Mouse (Mus musculus) lung, embryonic 16.5 days (tissue): ENCODE results near the gene Cox7a2. TPM values are rescaled to one million over a fixed set of nuclear protein-coding genes. Genes with fewer than 3 reads are reported as not detected.
A peak's percentile ranks its signal among the peaks of the same experiment; 100 is the strongest.

Source experiments
- ATAC-seq: fragments of 200-750 bp; cut with Nextera tagmentation; 2 replicates; pipeline ENCODE4 v1.8.0; 2017; ENCODE audit warnings: low read depth, mild to moderate bottlenecking, moderate library complexity
- H3K27ac ChIP-seq: fragments of 300-500 bp; sonication (generic); 2 replicates; pipeline ENCODE4 v1.5.1; 2014; ENCODE audit warnings: mild to moderate bottlenecking, control low read depth, low read length
- H3K27me3 ChIP-seq: fragments of 300-500 bp; sonication (generic); 2 replicates; pipeline ENCODE4 v1.6.1; 2014; ENCODE audit warnings: low read depth, low read length, mixed read lengths; ENCODE audit not compliant: control insufficient read depth, insufficient read depth
- H3K36me3 ChIP-seq: fragments of 300-500 bp; sonication (generic); 2 replicates; pipeline ENCODE4 v1.6.1; 2014; ENCODE audit warnings: low read length; ENCODE audit not compliant: control insufficient read depth, insufficient read depth
- H3K4me1 ChIP-seq: fragments of 300-500 bp; sonication (generic); replicated peaks from 2 replicates; pipeline ENCODE4 v1.6.1; 2014; ENCODE audit warnings: low read length, mixed read lengths; ENCODE audit not compliant: control insufficient read depth, insufficient read depth
- H3K4me2 ChIP-seq: fragments of 300-500 bp; sonication (generic); 2 replicates; pipeline ENCODE4 v1.6.1; 2014; ENCODE audit warnings: low read depth, low read length, control low read depth
- H3K4me3 ChIP-seq: fragments of 300-500 bp; sonication (generic); 2 replicates; pipeline ENCODE4 v1.5.1; 2014; ENCODE audit warnings: mild to moderate bottlenecking, low read length, control low read depth
- H3K9ac ChIP-seq: fragments of 300-500 bp; sonication (generic); 2 replicates; pipeline ENCODE4 v1.6.1; 2014; ENCODE audit warnings: low read length, control low read depth
- H3K9me3 ChIP-seq: fragments of 300-500 bp; sonication (generic); 2 replicates; pipeline ENCODE4 v1.6.1; 2016; ENCODE audit warnings: low read length; ENCODE audit not compliant: control insufficient read depth
- WGBS: fragments of 180-500 bp; shearing (Covaris S2); extraction: QIAGEN DNeasy Blood & Tissue Kit; methylation state at CpG from one replicate; pipeline ENCODE4 v1.1.7; 2014; 5-methylcytosine and 5-hydroxymethylcytosine counted together
- polyA plus RNA-seq: library from polyadenylated mRNA; unstranded; fragments of >200 nt; fragmentation: Nextera tagmentation; extraction: Ambion mirVana; gene quantifications from 2 replicates; pipeline ENCODE4 v1.2.1, GENCODE M21; 2015

Gene Cox7a2
- polyA plus RNA-seq, 1 experiment from 2014 or later, result 676 TPM

DNA sequence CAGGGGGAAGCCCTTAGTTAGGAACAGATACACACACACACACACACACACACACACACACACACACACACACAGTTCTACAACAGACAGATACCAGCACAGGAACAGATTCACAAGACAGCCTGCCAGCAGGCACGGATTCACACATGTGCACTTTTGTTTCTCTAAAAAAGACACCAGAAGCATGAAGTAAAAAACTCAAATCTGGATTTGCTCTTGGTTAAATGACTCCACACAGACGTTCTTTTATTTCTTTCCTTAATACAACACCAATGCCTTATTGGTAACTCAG, 26.1 kb upstream of the Cox7a2 start:
- Histone ChIP-seq H3K4me1 (peaks cover 9% of the 10 kb centered on the region), H3K36me3 (no peaks in the 10 kb centered on the region), H3K4me2 (no peak overlapping the region), H3K4me3 (no peak overlapping the region), H3K9me3 (no peaks in the 10 kb centered on the region), H3K27me3 (no peaks in the 10 kb centered on the region), H3K9ac (no peak overlapping the region), H3K27ac (no peak overlapping the region)
- WGBS, result 65% methylated on average over 2 of the region's 2 CpGs
- ATAC-seq, result no peak

GRCm38 (mm10) chr9:79784934-79785793, 25.5 kb upstream of the Cox7a2 start:
- Histone ChIP-seq H3K4me1 (peaks cover 8% of the 10 kb centered on the region), H3K4me3 (no peak overlapping the region), H3K27ac (no peak overlapping the region), H3K9ac (no peak overlapping the region), H3K36me3 (no peaks in the 10 kb centered on the region), H3K4me2 (no peak overlapping the region), H3K27me3 (no peaks in the 10 kb centered on the region), H3K9me3 (no peaks in the 10 kb centered on the region)
- WGBS, result 81% methylated on average over 2 of the region's 2 CpGs
- no peak for ATAC-seq

- no peak overlapping the region for H3K27ac ChIP-seq
- WGBS, result 55% methylated on average over 3 of the region's 3 CpGs
- H3K36me3 ChIP-seq, result no peaks in the 10 kb centered on the region
- ATAC-seq, result no peak
- no peak overlapping the region for H3K4me2 ChIP-seq
- 0 out of 2 replicates have a peak, but pooled peaks cover 6% of the 10 kb centered on the region for H3K4me1 ChIP-seq
- no peaks in the 10 kb centered on the region for H3K9me3 ChIP-seq
- no peak overlapping the region for H3K9ac ChIP-seq
- H3K4me3 ChIP-seq, result no peak overlapping the region
- H3K27me3 ChIP-seq, result no peaks in the 10 kb centered on the region
Observed at GRCm38 (mm10) chr9:79784439-79784838, 24.8 kb upstream of the Cox7a2 start.

GRCm38 (mm10) chr9:79779354-79779753, 19.7 kb upstream of the Cox7a2 start:
- 56% methylated on average over 2 of the region's 2 CpGs for WGBS
- Histone ChIP-seq H3K36me3 (peaks cover 5% of the 10 kb centered on the region; the same call in 1 of the 2 replicates), H3K4me3 (no peak overlapping the region), H3K4me1 (no peaks in the 10 kb centered on the region), H3K27me3 (no peaks in the 10 kb centered on the region), H3K4me2 (no peak overlapping the region), H3K9me3 (no peaks in the 10 kb centered on the region), H3K9ac (no peak overlapping the region), H3K27ac (no peak overlapping the region)
- ATAC-seq, result no peak

DNA sequence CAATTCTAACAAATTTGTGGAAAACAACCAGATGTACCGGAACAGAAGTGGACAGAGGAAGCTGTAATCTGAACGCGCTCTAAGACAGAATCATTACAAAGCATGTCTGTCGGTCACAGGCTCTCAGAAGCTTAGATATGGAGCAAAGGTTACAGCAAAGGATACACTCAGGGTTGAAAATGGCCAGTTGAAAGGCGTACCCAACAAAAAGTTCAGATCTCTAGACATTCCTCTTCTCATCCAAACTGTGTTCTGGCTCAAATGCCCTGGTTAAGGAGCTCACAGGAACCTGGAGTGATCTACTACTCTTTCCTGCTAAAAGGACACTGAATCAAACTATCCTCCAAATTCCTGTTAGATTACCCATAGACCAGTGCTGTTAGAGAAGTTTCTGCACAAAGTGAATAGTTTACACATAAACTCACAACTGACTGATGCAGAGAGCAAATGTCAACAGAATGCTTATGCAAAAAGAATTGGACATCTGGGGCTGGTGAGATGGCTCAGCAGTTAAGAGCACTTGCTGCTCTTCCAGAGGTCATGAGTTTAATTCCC, 7.4 kb upstream of the Cox7a2 start:
- no peak overlapping the region for H3K9ac ChIP-seq
- H3K27ac ChIP-seq, result no peak overlapping the region
- no peaks in the 10 kb centered on the region for H3K27me3 ChIP-seq
- H3K36me3 ChIP-seq, result no peaks in the 10 kb centered on the region
- no peak overlapping the region for H3K4me2 ChIP-seq
- no peaks in the 10 kb centered on the region for H3K9me3 ChIP-seq
- WGBS, result 83% methylated on average over 5 of the region's 5 CpGs
- H3K4me1 ChIP-seq, result peaks cover 8% of the 10 kb centered on the region
- H3K4me3 ChIP-seq, result no peak overlapping the region
- ATAC-seq, result no peak

DNA sequence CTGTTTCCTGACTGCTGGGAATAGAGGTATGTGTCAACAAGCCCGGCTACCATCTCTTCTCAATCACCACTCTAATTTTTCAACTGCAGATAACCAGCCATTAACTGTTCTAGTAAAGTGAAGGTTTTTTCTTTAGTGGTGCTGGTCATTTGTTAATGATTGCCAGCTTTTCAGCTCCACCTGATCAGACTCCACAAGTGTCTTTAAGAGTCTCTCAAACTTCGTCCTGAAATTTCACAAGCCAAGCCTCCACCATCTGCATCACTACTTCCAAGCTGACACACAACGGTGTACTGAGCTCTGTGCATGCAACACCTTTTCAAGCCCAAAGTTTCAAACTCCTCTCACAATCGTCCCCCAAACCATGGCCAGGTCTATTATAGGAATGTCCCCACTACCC, 5.7 kb upstream of the Cox7a2 start:
- Histone ChIP-seq H3K9me3 (no peaks in the 10 kb centered on the region), H3K4me3 (no peak overlapping the region), H3K36me3 (no peaks in the 10 kb centered on the region), H3K27ac (peak overlapping the region; percentile 81), H3K9ac (no peak overlapping the region), H3K4me2 (no peak overlapping the region), H3K4me1 (peaks cover 10% of the 10 kb centered on the region), H3K27me3 (no peaks in the 10 kb centered on the region)
- peak; percentile 76 for ATAC-seq
- 50% methylated on average over 4 of the region's 4 CpGs for WGBS

GRCm38 (mm10) chr9:79762519-79762918, 2.8 kb upstream of the Cox7a2 start:
- no peak overlapping the region; the same call in 1 of the 2 replicates for H3K27ac ChIP-seq
- H3K4me3 ChIP-seq, result no peak overlapping the region
- no peaks in the 10 kb centered on the region for H3K27me3 ChIP-seq
- H3K4me2 ChIP-seq, result no peak overlapping the region
- H3K9me3 ChIP-seq, result no peaks in the 10 kb centered on the region
- H3K36me3 ChIP-seq, result no peaks in the 10 kb centered on the region
- peaks cover 20% of the 10 kb centered on the region for H3K4me1 ChIP-seq
- WGBS, result 61% methylated on average over 6 of the region's 6 CpGs
- ATAC-seq, result no peak
- no peak overlapping the region for H3K9ac ChIP-seq

DNA sequence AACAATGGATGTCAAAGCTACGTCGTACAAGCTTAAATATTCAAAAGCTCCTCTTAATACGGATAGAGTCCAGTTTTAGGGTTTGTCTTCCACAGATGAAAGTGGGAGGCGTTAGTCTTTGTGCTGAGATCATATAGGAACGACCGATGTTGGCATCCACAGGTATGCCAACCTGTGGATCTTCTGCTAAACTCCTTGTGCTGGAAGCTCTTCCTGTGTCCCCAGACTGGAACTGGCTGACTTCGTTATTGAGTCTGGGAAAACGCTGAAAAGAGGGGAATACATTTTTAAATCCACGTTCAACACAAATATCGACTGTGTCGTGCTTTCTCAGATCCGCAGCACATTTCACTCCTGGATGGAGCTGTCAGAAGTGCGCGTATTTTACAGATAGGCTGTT, 398 bp upstream of the Cox7a2 start:
- peak overlapping the region; percentile 84 for H3K27ac ChIP-seq
- 3% methylated on average over 14 of the region's 14 CpGs for WGBS
- peak overlapping the region; percentile 94 for H3K4me3 ChIP-seq
- H3K9ac ChIP-seq, result peak overlapping the region; percentile 70
- H3K4me1 ChIP-seq, result peaks cover 16% of the 10 kb centered on the region
- H3K4me2 ChIP-seq, result peak overlapping the region; percentile 60
- peak; percentile 40; the same call in 1 of the 2 replicates for ATAC-seq
- no peaks in the 10 kb centered on the region for H3K27me3 ChIP-seq
- H3K9me3 ChIP-seq, result no peaks in the 10 kb centered on the region
- H3K36me3 ChIP-seq, result peaks cover 4% of the 10 kb centered on the region

GRCm38 (mm10) chr9:79755311-79755710, 4.4 kb downstream of the Cox7a2 start:
- no peak overlapping the region for H3K9ac ChIP-seq
- H3K4me1 ChIP-seq, result peaks cover 10% of the 10 kb centered on the region
- no peak overlapping the region for H3K27ac ChIP-seq
- no peaks in the 10 kb centered on the region for H3K9me3 ChIP-seq
- ATAC-seq, result no peak
- whole genome bisulfite sequencing, result 93% methylated on average over 4 of the region's 4 CpGs
- peaks cover 13% of the 10 kb centered on the region for H3K36me3 ChIP-seq
- H3K27me3 ChIP-seq, result no peaks in the 10 kb centered on the region
- H3K4me2 ChIP-seq, result no peak overlapping the region
- no peak overlapping the region for H3K4me3 ChIP-seq
